Comparison of ENCODE assay signal across 22 mouse cellular contexts in genomic region chr7:67683006-67683405, GRCm38 (mm10). TPM values are rescaled to one million over a fixed set of nuclear protein-coding genes. Genes with fewer than 3 reads are reported as not detected.
A peak's percentile ranks its signal among the peaks of the same experiment; 100 is the strongest.
DNase-seq lines count a peak whose midpoint lies in the region; ATAC-seq and TF ChIP-seq lines count a peak whose summit lies in the region.
"Had no signal": no experiment of that assay in that cellular context is flagged by ENCODE, and none has a peak within 500 bp of the region (broad histone marks: within the 10 kb centered on the region; RNA-seq: fewer than 3 reads in every experiment).

No protein-coding gene starts in this region.

- no peaks in the 10 kb centered on the region for H3K4me1 ChIP-seq in intestine, postnatal 0 days (replicated peaks; ENCODE audit: control insufficient read depth, insufficient read depth, low read length)
- no peaks in the 10 kb centered on the region for H3K4me1 ChIP-seq in intestine, embryonic 15.5 days (replicated peaks)
- H3K4me1 ChIP-seq: embryonic facial prominence, embryonic 13.5 days; hindbrain, embryonic 12.5 days had no signal

- H3K9me3 ChIP-seq in intestine, postnatal 0 days (ENCODE audit: control insufficient read depth), result peaks cover 4% of the 10 kb centered on the region; the same call in 1 of the 2 replicates
- H3K9me3 ChIP-seq in intestine, embryonic 15.5 days, result no peaks in the 10 kb centered on the region
- H3K9me3 ChIP-seq: heart, embryonic 13.5 days; hindbrain, embryonic 12.5 days had no signal

- peak; percentile 22 for TF ChIP-seq CTCF in intestine, postnatal 0 days (IDR thresholded peaks at IDR 0.05; ENCODE audit: low read depth)

- no peak overlapping the region for H3K9ac ChIP-seq in intestine, postnatal 0 days (ENCODE audit: low read depth, low read length)
- H3K9ac ChIP-seq in intestine, embryonic 15.5 days, result no peak overlapping the region
- H3K9ac ChIP-seq: embryonic facial prominence, embryonic 13.5 days; heart, embryonic 13.5 days; hindbrain, embryonic 12.5 days had no signal

- peaks cover 11% of the 10 kb centered on the region for H3K36me3 ChIP-seq in intestine, postnatal 0 days (ENCODE audit: control insufficient read depth, insufficient read depth)
- H3K36me3 ChIP-seq in intestine, embryonic 15.5 days, result 0 out of 2 replicates have a peak, but pooled peaks cover 2% of the 10 kb centered on the region

- H3K4me3 ChIP-seq in intestine, postnatal 0 days (ENCODE audit: low read depth, low read length), result no peak overlapping the region
- H3K4me3 ChIP-seq in intestine, embryonic 15.5 days (replicated peaks), result no peak overlapping the region
- H3K4me3 ChIP-seq: embryonic facial prominence, embryonic 13.5 days; gastrocnemius, adult 2 months; heart, embryonic 13.5 days; hindbrain, embryonic 12.5 days had no signal

- DNase-seq in adrenal gland, postnatal 10 days, result peak; percentile 29
- DNase-seq in adrenal gland, adult 18-20 months (ENCODE audit: low spot score in 2 of 2), result no peak
- peak; percentile 42 for DNase-seq in ovary, postnatal 36 days (ENCODE audit: low spot score)
- no peak for DNase-seq in ovary, postnatal 14 days (ENCODE audit: low spot score)
- DNase-seq in urinary bladder, adult 18-20 months (ENCODE audit: low spot score in 2 of 2), result no peak
- DNase-seq: adrenal gland, postnatal 25 days; B cell, adult 2 months; cerebellum, adult 18-20 months; cerebellum, adult 9-11 months; cerebellum, postnatal 36 days; gastrocnemius, adult 2 months; gastrocnemius, postnatal 25 days; heart, postnatal 4 days had no signal

- no peak overlapping the region for H3K4me2 ChIP-seq in intestine, postnatal 0 days (replicated peaks; ENCODE audit: low read depth)
- H3K4me2 ChIP-seq in intestine, embryonic 15.5 days (replicated peaks), result no peak overlapping the region
- H3K4me2 ChIP-seq: embryonic facial prominence, embryonic 13.5 days; heart, embryonic 13.5 days; hindbrain, embryonic 12.5 days had no signal

- WGBS in intestine, postnatal 0 days, result 87% methylated on average over 16 of the region's 16 CpGs
- 87% methylated on average over 16 of the region's 16 CpGs for WGBS in intestine, embryonic 15.5 days

- no peaks in the 10 kb centered on the region for H3K27me3 ChIP-seq in intestine, postnatal 0 days (replicated peaks; ENCODE audit: control insufficient read depth, insufficient read depth, low read length)
- no peaks in the 10 kb centered on the region for H3K27me3 ChIP-seq in intestine, embryonic 15.5 days (replicated peaks)
- H3K27me3 ChIP-seq: embryonic facial prominence, embryonic 13.5 days; heart, embryonic 13.5 days; hindbrain, embryonic 12.5 days had no signal

- H3K27ac ChIP-seq in intestine, postnatal 0 days (ENCODE audit: low read depth, low read length), result no peak overlapping the region
- no peak overlapping the region for H3K27ac ChIP-seq in intestine, embryonic 15.5 days
- H3K27ac ChIP-seq: embryonic facial prominence, embryonic 13.5 days; gastrocnemius, adult 2 months; heart, embryonic 13.5 days; hindbrain, embryonic 12.5 days had no signal

- no peak for ATAC-seq in intestine, postnatal 0 days
- ATAC-seq in intestine, embryonic 15.5 days, result no peak
- ATAC-seq: CD4-positive, CD25-positive, alpha-beta regulatory T cell, adult 4 months; forebrain, embryonic 14.5 days; hindbrain, embryonic 16.5 days; inflammation-experienced regulatory T-cells, adult 6 months had no signal

RNA-seq across cellular contexts. Expression of gene Ttc23, which starts 35.8 kb away (rescaled TPM):
- 10 to 100 TPM; 30.5 to 42.8 TPM for total RNA-seq in adrenal gland, postnatal 10 days (2021)
- 10 to 100 TPM; 19.2 to 24.1 TPM for total RNA-seq in adrenal gland, adult 18-20 months (2021)
- 8.6 and 9.4 TPM in 2 replicates for polyA plus RNA-seq in intestine, postnatal 0 days (2015; fragmentation: Nextera tagmentation; extraction: Ambion mirVana)
- 20.9 and 21.8 TPM in 2 replicates for polyA plus RNA-seq in intestine, embryonic 15.5 days (2015; fragmentation: Nextera tagmentation; extraction: Ambion mirVana)

RNA-seq across cellular contexts. Expression of gene Lrrc28, which starts 37.9 kb away (rescaled TPM):
- 10 to 100 TPM; 17.6 to 19.3 TPM for total RNA-seq in adrenal gland, postnatal 10 days (2021)
- total RNA-seq in adrenal gland, adult 18-20 months (2021), result 10 to 100 TPM; 19.5 to 20.1 TPM
- 16.1 and 17.2 TPM in 2 replicates for polyA plus RNA-seq in intestine, postnatal 0 days (2015; fragmentation: Nextera tagmentation; extraction: Ambion mirVana)
- polyA plus RNA-seq in intestine, embryonic 15.5 days (2015; fragmentation: Nextera tagmentation; extraction: Ambion mirVana), result 8.9 and 10.4 TPM in 2 replicates

Comparison
In these comparisons a context has a peak if more than half of its experiments do, and no peak if none do; other contexts are left out.
1. DNase-seq: peak in adrenal gland, postnatal 10 days (single experiment) and ovary, postnatal 36 days (single experiment); none in adrenal gland, adult 18-20 months (0 of 2), ovary, postnatal 14 days (single experiment) and urinary bladder, adult 18-20 months (0 of 2).